ENCODE assay signal across 16 mouse cellular contexts in genomic region chr9:122836126-122836525, GRCm38 (mm10). TPM values are rescaled to one million over a fixed set of nuclear protein-coding genes. Genes with fewer than 3 reads are reported as not detected.
DNase-seq lines count a peak whose midpoint lies in the region; ATAC-seq lines count a peak whose summit lies in the region.
"Had no signal": no experiment of that assay in that cellular context is flagged by ENCODE, and none has a peak within 500 bp of the region (broad histone marks: within the 10 kb centered on the region; RNA-seq: fewer than 3 reads in every experiment).

No protein-coding gene starts in this region.

- DNase-seq in heart, adult 18-20 months: peak; percentile 23
- DNase-seq in heart, postnatal 4 days: no peak
- peak; percentile 5 for DNase-seq in lung, postnatal 14 days
- no peak for DNase-seq in lung, adult 18-20 months
- DNase-seq in left cerebral cortex, adult 8-10 months (ENCODE audit: low spot score in 2 of 2): no peak
- no peak for DNase-seq in cerebellum, postnatal 10 days
- DNase-seq: thymus, adult 2 months had no signal

- H3K4me2 ChIP-seq in embryonic facial prominence, embryonic 15.5 days (replicated peaks): no peak overlapping the region
- no peak overlapping the region for H3K4me2 ChIP-seq in neural tube, embryonic 14.5 days (ENCODE audit: low read depth, low read length)

- H3K9me3 ChIP-seq in embryonic facial prominence, embryonic 15.5 days (replicated peaks): no peaks in the 10 kb centered on the region
- no peaks in the 10 kb centered on the region for H3K9me3 ChIP-seq in neural tube, embryonic 14.5 days (ENCODE audit: control insufficient read depth, low read length)

- peaks cover 8% of the 10 kb centered on the region for H3K36me3 ChIP-seq in embryonic facial prominence, embryonic 15.5 days
- H3K36me3 ChIP-seq in neural tube, embryonic 14.5 days (ENCODE audit: control insufficient read depth, insufficient read depth, low read length): peaks cover 8% of the 10 kb centered on the region; the same call in 1 of the 2 replicates

- H3K27me3 ChIP-seq in embryonic facial prominence, embryonic 15.5 days: no peaks in the 10 kb centered on the region
- no peaks in the 10 kb centered on the region for H3K27me3 ChIP-seq in neural tube, embryonic 14.5 days (ENCODE audit: control insufficient read depth, insufficient read depth, low read length)

- peak overlapping the region; percentile 73 for H3K27ac ChIP-seq in embryonic facial prominence, embryonic 15.5 days (replicated peaks)
- H3K27ac ChIP-seq in neural tube, embryonic 14.5 days (ENCODE audit: low read depth, low read length): peak overlapping the region; percentile 71
- H3K27ac ChIP-seq: kidney, postnatal 0 days; liver, embryonic 14.5 days had no signal

- no peak overlapping the region for H3K4me3 ChIP-seq in embryonic facial prominence, embryonic 15.5 days (replicated peaks)
- H3K4me3 ChIP-seq in neural tube, embryonic 14.5 days (ENCODE audit: low read depth, low read length): no peak overlapping the region

- H3K9ac ChIP-seq in embryonic facial prominence, embryonic 15.5 days: no peak overlapping the region
- no peak overlapping the region for H3K9ac ChIP-seq in neural tube, embryonic 14.5 days (replicated peaks; ENCODE audit: low read depth, low read length)
- H3K9ac ChIP-seq: liver, embryonic 14.5 days had no signal

- ATAC-seq in embryonic facial prominence, embryonic 15.5 days (ENCODE audit: insufficient number of reproducible peaks, low FRiP score, low TSS enrichment, low read depth): no peak
- ATAC-seq in neural tube, embryonic 14.5 days (ENCODE audit: low read depth): no peak

- H3K4me1 ChIP-seq in embryonic facial prominence, embryonic 15.5 days: peaks cover 21% of the 10 kb centered on the region
- 0 out of 2 replicates have a peak, but pooled peaks cover 5% of the 10 kb centered on the region for H3K4me1 ChIP-seq in neural tube, embryonic 14.5 days (ENCODE audit: control insufficient read depth, insufficient read depth, low read length)

- 32% methylated on average over 9 of the region's 9 CpGs for WGBS in embryonic facial prominence, embryonic 15.5 days
- WGBS in neural tube, embryonic 14.5 days: 66% methylated on average over 9 of the region's 9 CpGs

RNA-seq across cellular contexts. Expression of gene Gm35549, which starts 7.7 kb away (rescaled TPM):
- total RNA-seq in heart, adult 18-20 months (2021): not detected
- total RNA-seq in heart, postnatal 4 days (2021): not detected
- 0.85 and 1.1 TPM in 2 replicates for polyA plus RNA-seq in embryonic facial prominence, embryonic 15.5 days (2015; fragmentation: Nextera tagmentation; extraction: Ambion mirVana)
- polyA plus RNA-seq in neural tube, embryonic 14.5 days (2014; fragmentation: Nextera tagmentation; extraction: Ambion mirVana): 1.3 and 1.6 TPM in 2 replicates
- not detected for total RNA-seq in left cerebral cortex, adult 8-10 months (2022)
- total RNA-seq: adrenal gland, adult 18-20 months; gastrocnemius, postnatal 14 days; heart, postnatal 25 days; left cerebral cortex, adult 18-20 months had no signal
- polyA plus RNA-seq: liver, embryonic 14.5 days; small intestine, adult 2 months; thymus, adult 2 months had no signal

RNA-seq across cellular contexts. Expression of gene Zfp445, which starts 29.7 kb away (rescaled TPM):
- total RNA-seq in heart, adult 18-20 months (2021): 10 to 100 TPM; 55.1 to 62.7 TPM
- 100 to 1,000 TPM; 100 to 102 TPM for total RNA-seq in heart, postnatal 4 days (2021)
- 61.4 and 63.9 TPM in 2 replicates for polyA plus RNA-seq in embryonic facial prominence, embryonic 15.5 days (2015; fragmentation: Nextera tagmentation; extraction: Ambion mirVana)
- polyA plus RNA-seq in neural tube, embryonic 14.5 days (2014; fragmentation: Nextera tagmentation; extraction: Ambion mirVana): 98.4 and 107 TPM in 2 replicates
- 100 to 1,000 TPM; 161 to 172 (median 163) TPM for total RNA-seq in left cerebral cortex, adult 8-10 months (2022)

RNA-seq across cellular contexts. Expression of gene Tcaim, which starts 30.8 kb away (rescaled TPM):
- 10 to 100 TPM; 45.2 to 47.6 TPM for total RNA-seq in heart, adult 18-20 months (2021)
- total RNA-seq in heart, postnatal 4 days (2021): 10 to 100 TPM; 14.9 to 17.4 TPM
- polyA plus RNA-seq in embryonic facial prominence, embryonic 15.5 days (2015; fragmentation: Nextera tagmentation; extraction: Ambion mirVana): 7.5 and 7.7 TPM in 2 replicates
- 9.8 and 12.1 TPM in 2 replicates for polyA plus RNA-seq in neural tube, embryonic 14.5 days (2014; fragmentation: Nextera tagmentation; extraction: Ambion mirVana)
- 10 to 100 TPM; 17.3 to 19.4 (median 18.7) TPM for total RNA-seq in left cerebral cortex, adult 8-10 months (2022)

RNA-seq across cellular contexts. Expression of gene Zkscan7, which starts 49.4 kb away (rescaled TPM):
- total RNA-seq in heart, adult 18-20 months (2021): 1 to 10 TPM; 6.3 to 6.8 TPM
- 1 to 10 TPM; 3.7 to 5.2 TPM for total RNA-seq in heart, postnatal 4 days (2021)
- 5.3 and 6.5 TPM in 2 replicates for polyA plus RNA-seq in embryonic facial prominence, embryonic 15.5 days (2015; fragmentation: Nextera tagmentation; extraction: Ambion mirVana)
- 3.1 and 4.0 TPM in 2 replicates for polyA plus RNA-seq in neural tube, embryonic 14.5 days (2014; fragmentation: Nextera tagmentation; extraction: Ambion mirVana)
- total RNA-seq in left cerebral cortex, adult 8-10 months (2022): 1 to 10 TPM; 5.1 to 5.7 (median 5.5) TPM

Comparison
In these comparisons a context has a peak if more than half of its experiments do, and no peak if none do; other contexts are left out.
1. DNase-seq: peak in heart, adult 18-20 months (2 of 2) and lung, postnatal 14 days (single experiment); none in heart, postnatal 4 days (single experiment), lung, adult 18-20 months (0 of 2), left cerebral cortex, adult 8-10 months (0 of 2) and cerebellum, postnatal 10 days (0 of 2).